Mouse (Mus musculus) embryonic fibroblast, embryonic 13.5 days (primary cell): Measurements from ENCODE around the gene Pde4d. TPM values are rescaled to one million over a fixed set of nuclear protein-coding genes. Genes with fewer than 3 reads are reported as not detected.
A peak's percentile ranks its signal among the peaks of the same experiment; 100 is the strongest.

ENCODE experiments used
- H3K27ac ChIP-seq: 2 replicates; pipeline ENCODE4 v1.5.1; 2012; ENCODE audit warnings: low read length, control low read depth, inconsistent platforms; ENCODE audit not compliant: insufficient read depth
- H3K4me1 ChIP-seq: 2 replicates; pipeline ENCODE4 v1.6.1; 2011; ENCODE audit warnings: low read length; ENCODE audit not compliant: control insufficient read depth, insufficient read depth
- H3K4me3 ChIP-seq: 2 replicates; pipeline ENCODE4 v1.5.1; 2011; ENCODE audit warnings: mild to moderate bottlenecking, control low read depth, low read length; ENCODE audit not compliant: insufficient read depth
- CTCF ChIP-seq: IDR thresholded peaks from 2 replicates; pipeline ENCODE4 v1.5.1; 2011; ENCODE audit warnings: mild to moderate bottlenecking, control low read depth, low read length, moderate library complexity, borderline replicate concordance; ENCODE audit not compliant: insufficient read depth
- POLR2A ChIP-seq: IDR thresholded peaks from 2 replicates; pipeline ENCODE4 v1.6.1; 2011; ENCODE audit warnings: low read depth, mild to moderate bottlenecking, control low read depth, low read length, moderate library complexity
- polyA plus RNA-seq: library from polyadenylated mRNA; stranded (reverse); fragments of >200 nt; gene quantifications from 2 replicates; pipeline ENCODE4 v1.2.4, GENCODE M21; 2011; ENCODE audit warnings: low read depth; ENCODE audit not compliant: missing spikeins, insufficient read length

Gene Pde4d
- polyA plus RNA-seq, 1 experiment: 26.9 TPM

DNA sequence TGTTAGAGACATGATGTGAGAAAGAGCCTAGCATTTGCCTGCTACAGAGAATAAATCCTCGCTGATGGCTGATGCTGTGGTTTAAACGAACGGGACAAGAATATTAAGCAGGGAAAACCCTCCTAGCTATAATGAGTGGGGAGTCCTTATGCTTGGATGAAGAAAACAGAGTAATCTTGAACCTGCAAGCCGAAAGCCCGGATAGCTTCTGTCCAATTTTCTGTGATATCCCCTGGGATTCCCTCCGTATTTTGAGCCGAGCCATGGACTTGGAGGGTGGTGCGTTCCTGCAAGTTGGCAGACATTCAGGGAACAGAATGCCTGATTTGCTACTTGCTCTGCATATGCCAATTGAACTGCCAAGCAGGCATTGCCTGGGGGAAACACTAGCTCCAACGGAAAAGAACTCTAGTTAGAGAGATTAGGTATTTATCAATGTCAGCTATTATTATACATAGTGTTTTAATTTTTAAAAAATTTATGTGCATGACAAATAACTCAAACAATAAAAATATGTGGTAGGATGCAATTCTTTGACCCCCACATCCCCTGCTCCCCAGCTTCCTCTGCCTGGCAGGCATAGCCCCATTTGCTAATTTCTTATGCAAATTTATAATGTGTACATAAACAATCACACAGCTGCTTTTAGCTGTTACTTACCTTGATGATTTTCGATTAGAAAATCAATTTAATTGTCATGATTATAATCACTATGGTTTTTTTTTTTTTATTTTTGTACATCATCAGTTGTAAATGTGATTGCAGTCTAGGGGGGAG lies 603.7 kb downstream of the Pde4d start:
- TF ChIP-seq POLR2A: no peak
- TF ChIP-seq CTCF: no peak
- no peak overlapping the region for H3K4me3 ChIP-seq
- no peak overlapping the region for H3K27ac ChIP-seq
- no peaks in the 10 kb centered on the region for H3K4me1 ChIP-seq

DNA sequence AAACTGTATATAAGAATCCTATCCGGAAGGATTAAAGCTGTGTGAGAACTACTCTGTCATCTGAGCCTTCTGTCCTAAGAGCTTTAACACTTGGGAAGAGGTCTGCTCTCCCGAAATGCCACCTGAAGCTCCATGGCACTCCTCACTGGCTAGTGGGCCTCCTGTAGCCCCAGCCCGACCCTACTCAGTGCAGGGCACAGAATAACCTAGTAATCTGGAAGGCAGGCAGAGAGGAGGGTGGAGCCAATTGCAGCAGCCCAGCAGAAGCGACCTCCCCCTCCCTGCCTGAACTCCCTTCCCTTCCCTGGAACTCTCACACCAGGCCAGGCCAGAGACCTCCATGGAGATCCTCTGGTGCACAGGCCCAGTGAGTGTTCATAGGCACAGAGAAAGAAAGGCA lies 608.3 kb downstream of the Pde4d start:
- TF ChIP-seq CTCF (no peak), POLR2A (no peak)
- Histone ChIP-seq H3K4me1 (no peaks in the 10 kb centered on the region), H3K27ac (no peak overlapping the region), H3K4me3 (no peak overlapping the region)

DNA sequence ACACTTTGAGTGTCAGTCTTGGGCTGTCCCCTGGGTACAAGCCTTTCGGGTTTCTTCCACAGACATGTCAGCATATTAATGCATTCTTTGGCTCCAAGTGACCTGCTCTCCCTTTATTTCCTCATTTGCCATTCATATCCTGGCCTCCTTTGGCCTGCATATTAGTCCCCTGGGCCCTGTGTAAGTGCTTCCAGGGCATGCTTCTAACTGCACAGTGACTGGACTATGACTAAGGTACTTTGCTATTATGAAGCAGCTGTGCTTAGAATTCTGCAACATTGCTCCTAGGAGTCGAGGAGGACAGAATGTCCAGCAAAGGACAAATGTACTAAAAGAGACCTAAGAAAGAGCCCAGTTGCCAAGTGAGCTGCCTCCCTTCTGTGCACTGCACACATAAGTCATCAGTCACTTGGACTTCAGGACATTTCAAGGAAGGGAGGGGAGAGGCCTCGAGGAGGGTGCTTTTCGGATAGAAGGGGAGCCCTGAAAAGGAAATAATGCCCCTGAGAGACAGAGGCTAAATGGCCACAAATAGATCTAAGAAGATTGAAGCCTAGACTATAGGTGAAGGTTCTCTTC lies 616.9 kb downstream of the Pde4d start:
- H3K27ac ChIP-seq: peak overlapping the region; percentile 20; the same call in 1 of the 2 replicates
- H3K4me3 ChIP-seq: no peak overlapping the region
- H3K4me1 ChIP-seq: no peaks in the 10 kb centered on the region
- TF ChIP-seq CTCF: no peak
- TF ChIP-seq POLR2A: no peak

DNA sequence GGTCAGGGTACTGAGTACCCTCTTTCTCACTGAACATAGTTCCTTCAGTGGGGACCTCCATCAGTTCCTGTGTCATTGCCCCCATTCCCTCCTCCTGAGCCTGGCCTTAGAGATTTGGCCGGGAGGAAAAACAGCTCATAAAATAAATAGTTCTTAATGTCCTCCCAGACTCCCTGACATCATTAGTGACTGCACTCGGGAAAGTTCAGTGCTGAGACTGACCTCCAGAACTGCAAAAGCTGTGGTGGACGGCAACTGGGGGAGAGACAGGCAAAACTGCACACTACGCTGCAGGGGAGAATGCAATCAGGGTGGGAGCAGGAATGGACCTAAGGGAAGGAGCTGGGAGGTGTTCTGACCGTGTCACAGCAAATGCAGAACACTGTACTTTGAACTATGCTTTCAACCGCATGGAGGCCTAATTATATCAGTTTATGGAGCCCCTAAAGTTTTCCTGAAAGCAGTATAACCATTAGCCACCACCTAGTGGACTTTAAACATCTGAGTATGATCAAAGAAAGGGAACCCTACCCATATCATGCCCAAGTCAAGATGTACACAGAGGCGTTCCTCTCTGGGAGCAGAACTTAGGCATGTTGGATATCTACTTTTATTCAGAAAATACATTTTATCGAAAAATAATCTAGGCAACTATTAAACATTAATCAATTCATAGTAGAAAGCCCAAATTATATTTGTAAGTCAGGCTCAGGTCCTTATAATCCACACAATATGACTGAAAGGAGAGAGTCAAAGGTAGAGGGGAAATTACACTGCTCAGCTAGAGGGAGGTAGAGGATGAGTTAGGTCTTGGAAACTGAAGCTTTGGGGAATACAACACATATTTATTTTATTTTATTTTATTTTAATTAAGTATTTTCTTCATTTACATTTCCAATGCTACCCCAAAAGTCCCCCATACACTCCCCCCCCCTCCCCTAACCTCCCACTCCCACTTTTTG lies 618.8 kb downstream of the Pde4d start:
- Histone ChIP-seq H3K27ac (no peak overlapping the region), H3K4me3 (no peak overlapping the region), H3K4me1 (no peaks in the 10 kb centered on the region)
- TF ChIP-seq POLR2A: no peak
- TF ChIP-seq CTCF: no peak

DNA sequence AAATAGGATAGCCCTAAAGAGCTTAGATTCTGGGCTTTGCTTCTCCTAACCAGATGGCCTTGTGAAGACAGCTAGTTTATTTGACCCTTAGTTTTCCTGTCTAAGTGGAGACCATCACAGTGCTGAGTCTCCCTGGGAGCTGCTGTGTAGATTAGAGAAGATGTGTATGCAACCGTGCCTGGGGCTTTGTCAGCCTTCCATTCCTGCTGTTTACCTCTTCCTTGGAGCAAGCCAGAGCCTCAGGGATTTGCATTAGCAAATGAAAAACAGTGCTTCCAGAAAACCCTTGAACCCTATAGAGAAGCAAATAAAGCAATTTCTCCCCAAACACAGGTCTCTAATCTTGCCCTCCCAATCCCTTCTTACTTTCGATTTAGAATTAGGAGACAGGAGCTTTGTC lies 623.6 kb downstream of the Pde4d start:
- H3K4me1 ChIP-seq: no peaks in the 10 kb centered on the region
- H3K27ac ChIP-seq: no peak overlapping the region
- no peak overlapping the region for H3K4me3 ChIP-seq
- TF ChIP-seq POLR2A (no peak), CTCF (no peak)

DNA sequence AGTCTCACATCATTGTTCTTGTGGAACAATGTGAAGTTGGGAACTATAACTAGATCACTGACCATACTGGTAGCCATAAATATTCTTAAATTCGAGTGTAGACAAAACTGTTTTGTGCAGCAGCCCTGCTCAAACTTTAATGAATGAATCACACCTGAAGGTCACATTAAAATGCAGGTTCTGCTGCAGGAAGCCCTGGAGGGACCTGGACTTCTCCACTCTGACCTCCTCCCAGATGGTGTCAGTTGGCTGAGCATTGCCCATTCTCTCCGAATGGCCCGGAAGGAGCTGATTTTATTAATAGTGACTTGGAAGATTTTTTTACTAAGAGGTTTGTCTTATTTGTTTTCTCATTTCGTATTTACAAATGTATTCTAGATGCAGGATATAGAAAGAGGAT lies 624.3 kb downstream of the Pde4d start:
- no peak overlapping the region for H3K27ac ChIP-seq
- no peak overlapping the region for H3K4me3 ChIP-seq
- no peak for TF ChIP-seq CTCF
- TF ChIP-seq POLR2A: no peak
- no peaks in the 10 kb centered on the region for H3K4me1 ChIP-seq

DNA sequence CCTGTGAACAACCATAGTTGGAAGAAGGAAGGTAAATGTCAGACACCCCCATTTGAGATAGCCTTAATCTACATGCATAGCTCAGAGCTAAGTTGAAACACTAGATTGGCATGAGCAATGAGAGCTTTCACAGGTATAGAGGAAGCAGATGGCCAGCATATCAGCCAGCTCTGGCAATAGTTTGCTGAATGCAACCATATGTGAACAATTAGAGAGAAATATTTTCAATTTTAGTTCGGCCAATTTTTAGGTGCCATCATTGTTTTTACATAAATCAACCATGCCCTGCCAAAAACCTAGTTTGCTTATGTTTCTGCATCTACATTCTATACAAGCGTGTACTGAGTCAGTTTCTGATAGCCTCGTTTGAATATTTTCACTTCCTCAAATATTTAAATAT lies 642.9 kb downstream of the Pde4d start:
- TF ChIP-seq POLR2A (no peak), CTCF (no peak)
- Histone ChIP-seq H3K4me1 (no peaks in the 10 kb centered on the region), H3K4me3 (no peak overlapping the region), H3K27ac (no peak overlapping the region)

DNA sequence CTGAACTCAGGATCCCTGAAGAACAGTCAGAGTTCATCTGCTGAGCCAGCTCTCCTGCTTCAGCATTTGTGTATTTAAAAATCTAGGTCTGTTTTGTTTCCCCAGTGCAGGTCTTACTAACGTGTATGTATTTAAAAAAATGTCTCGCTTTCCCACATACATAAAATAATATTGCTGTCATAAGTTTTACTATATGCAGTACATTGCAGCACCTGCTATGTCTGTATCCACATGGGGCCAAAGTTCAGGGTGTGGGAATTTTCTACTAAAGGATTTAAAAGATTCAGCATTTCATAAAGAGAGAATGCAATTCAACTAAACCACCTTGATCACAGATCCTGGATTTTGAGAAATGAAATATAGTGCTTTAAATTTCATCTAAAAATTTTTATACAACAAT lies 646.9 kb downstream of the Pde4d start:
- TF ChIP-seq CTCF (no peak), POLR2A (no peak)
- Histone ChIP-seq H3K4me3 (no peak overlapping the region), H3K4me1 (no peaks in the 10 kb centered on the region), H3K27ac (no peak overlapping the region)

DNA sequence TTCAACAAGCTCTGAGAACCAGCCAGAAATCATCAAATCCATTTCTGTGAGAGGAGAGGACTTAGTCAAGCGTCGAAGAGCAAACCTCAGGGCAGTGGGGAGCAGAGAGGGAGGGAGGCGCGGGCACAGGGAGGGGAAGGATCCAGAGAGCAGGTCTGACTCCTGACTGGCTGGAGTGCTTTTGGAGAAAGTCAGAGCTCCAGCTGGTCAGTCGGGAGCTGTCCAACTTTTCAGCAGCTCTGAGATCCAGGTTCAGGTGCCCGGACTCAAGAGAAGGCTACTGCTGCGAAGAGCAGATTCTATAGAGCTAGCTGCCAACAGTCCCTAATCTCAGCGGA lies 666.2 kb downstream of the Pde4d start:
- Histone ChIP-seq H3K27ac (no peak overlapping the region), H3K4me1 (no peaks in the 10 kb centered on the region), H3K4me3 (peak overlapping the region; percentile 21; the same call in 1 of the 2 replicates)
- TF ChIP-seq POLR2A (no peak), CTCF (no peak)
